Mouse (Mus musculus) brown adipose tissue, adult 24 weeks (tissue): Measurements from ENCODE around the gene Gm12117. TPM values are rescaled to one million over a fixed set of nuclear protein-coding genes. Genes with fewer than 3 reads are reported as not detected.

Experiments
- H3K27ac ChIP-seq: fragments of 200-500 bp; replicated peaks from 2 replicates; pipeline ENCODE4 v1.5.1; 2012; ENCODE audit warnings: low read depth, mild to moderate bottlenecking, low read length
- H3K4me1 ChIP-seq: fragments of 200-500 bp; 2 replicates; pipeline ENCODE4 v1.6.1; 2012; ENCODE audit warnings: low read length, mixed read lengths; ENCODE audit not compliant: control insufficient read depth, insufficient read depth, insufficient read length
- H3K4me3 ChIP-seq: fragments of 200-500 bp; 2 replicates; pipeline ENCODE4 v1.5.1; 2012; ENCODE audit warnings: low read depth, mild to moderate bottlenecking, low read length, moderate library complexity; ENCODE audit not compliant: insufficient read depth
- polyA plus RNA-seq: library from polyadenylated mRNA; stranded (reverse); fragments of >200 nt; gene quantifications from 2 replicates; pipeline ENCODE4 v1.2.4, GENCODE M21; 2012; ENCODE audit not compliant: missing spikeins, insufficient read depth, insufficient read length

Gm12117 gene
- polyA plus RNA-seq = not detected in 2 replicates

DNA sequence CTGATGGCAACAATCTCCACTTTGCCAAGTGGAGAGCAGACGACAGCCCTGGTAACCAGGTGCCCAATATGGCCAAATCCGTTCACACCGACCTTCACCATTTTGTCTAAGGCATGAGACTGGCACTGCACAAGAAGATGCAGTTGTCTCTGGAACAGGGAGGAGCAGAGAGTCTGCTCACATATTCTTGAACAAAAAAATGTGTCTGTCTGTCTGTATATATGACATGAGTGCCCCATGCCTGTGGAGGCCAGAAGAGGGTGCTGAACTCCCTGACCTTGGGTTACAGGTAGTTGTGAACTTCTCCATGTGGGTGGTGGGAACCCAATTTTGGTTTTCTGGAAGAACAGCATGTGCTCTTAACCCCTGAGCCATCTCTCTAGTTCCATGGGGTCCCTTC, at the start of gene Gm12117:
Gene Gm12117 (minus strand): TSS at position 101 of the 400 bp plus-strand sequence.
- Histone ChIP-seq H3K27ac (no peak within 1 kb of the TSS), H3K4me3 (no peak within 1 kb of the TSS), H3K4me1 (no peaks in the 10 kb centered on the region)

DNA sequence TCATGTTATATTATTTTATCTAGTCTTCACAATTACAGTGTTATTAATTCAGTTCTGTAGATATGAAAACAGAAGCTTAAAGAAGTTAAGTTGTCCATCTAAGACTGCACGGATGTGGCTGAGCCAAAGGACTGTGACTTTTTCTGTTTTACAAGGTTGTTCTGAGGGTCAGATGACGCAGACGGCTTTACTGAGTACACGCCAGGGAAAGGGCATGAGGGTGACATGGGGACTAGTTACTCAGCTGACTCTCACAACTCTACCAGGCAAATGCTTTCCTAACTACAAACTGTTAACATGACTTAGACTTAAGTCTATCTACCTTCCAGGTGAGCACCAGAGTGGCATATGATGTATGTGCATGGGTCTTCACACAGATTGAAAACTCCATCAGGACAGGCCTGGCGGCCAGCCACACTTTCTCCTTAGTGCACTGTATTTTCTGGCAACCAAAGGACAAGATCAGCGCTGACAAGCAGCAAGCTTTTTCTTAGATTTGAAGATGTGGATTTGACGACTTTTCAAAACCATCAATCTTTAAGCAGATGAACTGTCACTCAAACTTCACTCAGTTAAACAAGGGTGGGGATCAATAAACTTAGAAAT, 42.6 kb upstream of the Gm12117 start:
- H3K27ac ChIP-seq = no peak overlapping the region
- no peaks in the 10 kb centered on the region for H3K4me1 ChIP-seq
- no peak overlapping the region for H3K4me3 ChIP-seq

DNA sequence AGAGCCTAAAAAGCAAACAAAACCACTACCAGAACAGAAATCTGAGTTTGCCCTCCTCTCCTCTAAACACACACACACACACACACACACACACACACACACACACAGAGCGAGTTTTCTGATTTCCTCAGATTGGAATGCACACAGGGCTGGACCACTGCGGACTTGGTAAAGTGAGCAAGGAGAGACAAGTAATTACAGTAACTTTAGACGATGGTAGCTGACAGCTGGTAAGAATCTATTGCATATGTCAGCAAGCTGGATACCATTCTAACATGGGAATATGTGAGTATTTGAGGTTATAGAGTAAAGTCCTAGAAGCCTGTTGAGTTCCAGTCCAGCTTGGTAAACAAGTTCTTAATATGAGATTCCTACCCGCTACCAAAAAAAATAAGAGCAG, 33.0 kb upstream of the Gm12117 start:
- Histone ChIP-seq H3K4me3 (no peak overlapping the region), H3K4me1 (no peaks in the 10 kb centered on the region), H3K27ac (no peak overlapping the region)

DNA sequence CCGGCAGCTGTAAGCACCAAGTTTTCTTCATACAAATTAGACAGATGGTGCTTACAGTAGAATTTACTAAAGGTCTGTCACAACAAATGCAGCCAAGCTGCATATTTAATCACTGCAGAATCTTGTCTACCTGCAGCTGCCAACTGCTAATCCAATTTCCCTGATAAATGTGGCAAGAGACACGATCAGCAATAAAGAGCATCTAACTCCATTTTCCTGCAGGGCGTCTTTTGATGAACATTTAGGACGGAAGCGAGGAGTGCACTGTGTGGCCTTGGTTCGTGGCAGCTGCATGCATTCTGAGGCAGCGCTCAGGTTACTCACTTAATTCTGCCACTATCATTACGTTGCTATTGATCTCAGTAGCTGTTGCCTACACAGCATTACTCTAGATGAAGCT, 24.3 kb upstream of the Gm12117 start:
- Histone ChIP-seq H3K4me3 (no peak overlapping the region), H3K27ac (no peak overlapping the region), H3K4me1 (no peaks in the 10 kb centered on the region)

DNA sequence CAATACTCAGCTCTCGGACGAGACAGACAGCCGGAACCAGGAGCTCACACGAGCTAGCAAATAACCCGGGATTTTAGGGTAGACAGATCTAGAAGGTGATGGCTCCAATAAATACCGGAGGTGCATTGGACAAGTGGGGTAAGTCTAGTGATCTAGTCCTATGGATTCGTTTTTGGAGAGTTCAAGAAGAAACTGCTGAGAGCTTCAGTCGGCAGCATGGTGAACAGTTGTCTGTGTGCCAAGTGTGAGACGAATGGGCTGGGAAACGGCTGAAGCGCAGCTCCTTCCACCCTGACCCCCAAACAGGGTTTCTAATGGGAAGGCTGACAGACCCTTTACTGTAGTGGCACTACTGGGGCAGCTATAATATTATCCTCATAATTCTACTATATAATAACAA, 22.8 kb upstream of the Gm12117 start:
- Histone ChIP-seq H3K27ac (no peak overlapping the region), H3K4me1 (no peaks in the 10 kb centered on the region), H3K4me3 (no peak overlapping the region)

DNA sequence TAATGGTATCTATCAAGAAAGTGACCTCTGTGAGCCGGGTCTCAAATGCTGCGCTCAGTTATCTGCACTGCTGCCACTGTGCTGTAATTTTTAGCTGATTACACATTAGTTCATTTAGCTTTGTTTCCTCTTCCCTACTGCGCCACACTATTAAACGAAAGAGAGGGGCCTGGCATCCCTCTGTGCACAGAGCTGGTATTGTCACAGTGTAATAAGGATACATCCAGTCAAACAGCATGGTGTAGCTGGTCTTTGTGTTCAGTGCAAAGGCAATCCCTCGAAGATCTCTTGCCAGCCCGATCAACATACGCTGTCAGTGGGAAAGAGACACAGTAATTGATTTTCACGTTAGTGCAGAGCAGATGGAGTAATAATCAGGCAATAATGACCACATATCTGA, 20.6 kb upstream of the Gm12117 start:
- H3K4me3 ChIP-seq = no peak overlapping the region
- H3K4me1 ChIP-seq = no peaks in the 10 kb centered on the region
- no peak overlapping the region for H3K27ac ChIP-seq

DNA sequence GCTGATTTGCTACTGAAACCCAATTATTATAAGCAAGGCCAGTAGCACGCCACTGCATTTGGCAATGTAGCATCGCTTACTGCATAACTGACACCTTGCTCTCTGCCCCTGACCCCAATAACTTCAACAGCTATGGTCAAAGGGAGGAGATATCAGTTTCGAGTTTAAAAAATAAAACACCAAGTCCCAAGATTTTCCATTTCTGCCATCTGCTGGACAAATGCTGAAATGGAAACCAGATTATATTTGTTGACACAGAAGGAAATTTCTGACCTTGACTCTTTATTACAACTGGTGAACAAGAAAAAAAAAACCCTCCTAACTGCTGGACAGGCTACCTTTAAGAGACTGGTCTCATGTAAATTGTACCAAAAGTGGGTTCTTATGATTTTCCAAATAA, 18.9 kb upstream of the Gm12117 start:
- no peak overlapping the region for H3K4me3 ChIP-seq
- H3K27ac ChIP-seq = no peak overlapping the region
- no peaks in the 10 kb centered on the region for H3K4me1 ChIP-seq

DNA sequence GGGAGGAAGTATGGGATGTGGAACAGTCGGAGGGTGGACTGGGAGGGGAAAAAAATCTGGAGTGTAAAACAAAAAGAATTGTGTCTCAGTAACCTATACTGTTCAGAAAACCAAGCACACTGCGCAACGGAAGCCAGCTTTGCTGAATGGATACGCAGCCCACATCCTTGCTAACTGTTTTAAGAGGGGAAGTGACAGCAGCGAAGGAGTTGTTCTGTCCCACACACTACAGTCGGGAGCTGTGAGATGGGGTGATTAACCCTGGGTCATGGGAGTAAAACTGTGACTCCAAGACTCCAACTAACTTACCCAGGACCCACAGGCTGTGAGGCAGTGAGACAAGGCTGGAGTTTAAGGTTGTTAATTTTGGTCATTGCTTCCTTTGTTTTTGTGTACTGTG, 17.5 kb upstream of the Gm12117 start:
- no peak overlapping the region for H3K27ac ChIP-seq
- no peaks in the 10 kb centered on the region for H3K4me1 ChIP-seq
- H3K4me3 ChIP-seq = no peak overlapping the region

DNA sequence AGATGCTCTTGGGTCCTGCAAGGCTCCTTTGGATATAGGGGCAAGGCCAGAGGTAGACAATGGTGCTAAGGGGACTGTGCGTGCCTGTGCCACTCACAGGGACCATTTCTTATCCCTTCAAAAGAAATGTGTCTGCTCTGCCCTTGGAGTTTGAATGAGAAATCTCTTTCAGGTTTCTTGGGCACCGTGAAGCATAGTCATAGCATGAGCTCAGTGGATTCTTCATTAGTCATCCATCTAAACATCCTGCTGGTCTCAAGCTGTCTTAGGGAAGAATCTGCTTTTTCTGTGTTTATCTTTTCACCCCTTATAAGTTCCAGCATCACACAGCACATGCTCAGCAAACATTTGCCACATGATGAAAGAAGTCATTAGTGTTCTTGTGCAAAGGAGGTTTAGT, 2.0 kb upstream of the Gm12117 start:
- no peak overlapping the region for H3K4me3 ChIP-seq
- no peaks in the 10 kb centered on the region for H3K4me1 ChIP-seq
- no peak overlapping the region for H3K27ac ChIP-seq

DNA sequence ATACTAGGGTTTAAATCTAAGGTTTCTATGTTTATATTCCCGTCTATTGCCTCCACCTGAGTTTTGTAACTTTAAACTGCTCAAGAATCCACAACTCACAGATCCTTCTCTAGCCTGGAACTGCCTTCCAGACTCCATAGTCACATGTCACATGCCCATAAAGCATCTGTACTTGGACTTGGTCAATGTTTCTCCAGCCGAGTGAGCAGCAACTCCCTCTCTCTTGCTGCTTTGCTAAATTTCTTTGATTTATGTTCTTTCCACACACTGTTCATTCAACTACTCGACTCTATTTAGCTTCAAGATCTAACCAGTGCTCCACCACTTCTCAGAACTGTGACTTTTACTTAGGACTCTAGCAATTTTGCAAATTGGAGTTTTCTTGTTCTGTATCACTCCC, 1.7 kb downstream of the Gm12117 start:
- Histone ChIP-seq H3K4me3 (no peak overlapping the region), H3K27ac (no peak overlapping the region), H3K4me1 (no peaks in the 10 kb centered on the region)

DNA sequence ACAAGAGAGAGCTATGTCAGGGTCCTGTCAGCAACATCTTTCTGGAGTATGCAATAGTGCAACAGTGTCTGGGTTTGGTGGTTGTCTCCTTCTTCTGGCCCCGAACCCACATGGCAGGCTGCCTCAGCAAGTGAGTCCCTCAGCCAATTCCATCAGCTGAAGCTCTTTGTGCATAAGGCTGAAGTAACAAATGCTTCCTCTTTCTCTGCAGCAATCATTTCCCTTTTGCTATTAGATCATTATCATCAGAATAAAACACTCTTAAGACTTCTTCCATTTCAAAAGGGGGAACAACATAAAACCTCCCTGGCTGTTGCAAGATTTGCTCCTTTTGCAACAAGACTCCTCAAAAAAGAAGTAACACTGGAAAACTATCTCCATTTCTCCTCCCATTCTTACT, 2.2 kb downstream of the Gm12117 start:
- no peak overlapping the region for H3K4me3 ChIP-seq
- H3K27ac ChIP-seq = no peak overlapping the region
- H3K4me1 ChIP-seq = no peaks in the 10 kb centered on the region

DNA sequence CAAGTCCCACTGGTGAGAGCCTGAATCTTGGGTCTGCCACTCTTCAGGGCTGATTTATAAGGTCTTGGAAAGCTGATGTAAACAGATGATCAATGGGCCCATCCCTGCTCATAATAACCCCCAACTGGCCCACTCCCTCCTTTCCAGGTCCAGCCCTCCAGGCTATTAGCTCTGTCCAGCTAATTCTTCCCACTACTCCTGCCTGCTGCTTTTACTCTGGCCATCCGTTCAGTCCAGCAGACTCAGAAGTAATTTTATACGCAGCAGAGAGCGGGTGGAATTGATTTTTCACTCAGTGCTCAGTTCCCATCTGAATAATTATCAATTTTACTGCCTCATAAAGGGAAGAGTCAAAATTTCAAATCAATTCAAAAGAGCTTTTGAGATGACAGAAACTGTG, 36.2 kb downstream of the Gm12117 start:
- H3K4me3 ChIP-seq = no peak overlapping the region
- no peaks in the 10 kb centered on the region for H3K4me1 ChIP-seq
- no peak overlapping the region for H3K27ac ChIP-seq

DNA sequence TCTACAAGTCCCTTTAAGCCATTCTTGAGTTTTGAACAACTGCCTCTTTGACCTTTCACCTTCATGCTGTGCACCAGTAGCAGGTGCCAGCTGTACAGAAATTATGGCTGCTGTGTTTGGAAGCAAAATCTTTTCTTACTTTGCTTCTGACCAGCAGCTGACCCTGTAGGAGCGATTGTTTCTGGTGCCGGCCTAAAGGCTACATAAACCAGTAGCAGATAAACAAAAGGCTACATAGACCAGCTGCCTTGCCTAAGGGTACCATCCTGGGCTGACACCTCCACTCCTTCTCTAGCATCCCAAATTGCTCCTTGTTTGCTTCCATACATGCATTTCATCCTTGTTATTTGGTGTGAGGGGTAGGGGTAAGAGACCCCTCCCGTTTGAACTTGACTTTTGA, 42.4 kb downstream of the Gm12117 start:
- H3K4me1 ChIP-seq = no peaks in the 10 kb centered on the region
- H3K27ac ChIP-seq = no peak overlapping the region
- H3K4me3 ChIP-seq = no peak overlapping the region

DNA sequence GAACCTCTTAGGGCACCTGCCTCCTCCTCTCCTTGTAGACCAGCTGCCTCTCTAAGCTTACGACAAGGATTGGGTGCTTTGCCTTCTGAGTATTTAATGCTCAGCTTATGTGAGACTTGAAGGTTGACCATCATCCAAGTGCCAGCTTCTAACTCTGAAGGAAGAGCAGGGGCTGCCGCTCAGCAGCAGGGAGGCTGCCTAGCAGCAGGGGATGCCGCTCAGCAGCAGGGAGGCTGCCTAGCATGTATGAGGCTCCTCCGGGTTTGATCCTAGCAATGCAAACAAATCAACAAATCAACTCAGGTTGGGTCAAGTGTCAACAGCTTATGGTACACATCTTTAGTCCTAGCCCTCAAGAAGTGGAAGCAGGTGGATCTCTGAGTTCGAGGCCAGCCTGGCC, 44.5 kb downstream of the Gm12117 start:
- Histone ChIP-seq H3K4me3 (no peak overlapping the region), H3K4me1 (no peaks in the 10 kb centered on the region), H3K27ac (no peak overlapping the region)

DNA sequence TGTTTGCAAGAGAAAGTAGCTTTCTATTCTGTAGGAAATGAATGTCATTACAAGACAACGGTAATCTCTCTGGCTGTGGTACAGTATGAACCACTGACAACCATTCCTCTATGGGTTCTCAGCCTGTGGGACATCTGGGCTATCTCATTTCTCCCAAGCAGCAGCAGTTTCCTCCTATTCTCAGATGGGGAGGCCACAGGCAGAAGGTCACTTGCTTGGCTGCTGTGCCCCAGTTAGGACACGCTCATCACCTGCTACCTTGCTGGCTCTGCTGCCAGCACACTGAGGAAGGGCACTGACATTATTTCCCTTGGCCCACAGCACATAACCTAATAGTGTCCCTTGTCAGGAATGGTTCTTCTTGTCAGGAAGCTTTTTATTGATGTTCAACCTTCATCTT, 48.4 kb downstream of the Gm12117 start:
- H3K4me1 ChIP-seq = no peaks in the 10 kb centered on the region

DNA sequence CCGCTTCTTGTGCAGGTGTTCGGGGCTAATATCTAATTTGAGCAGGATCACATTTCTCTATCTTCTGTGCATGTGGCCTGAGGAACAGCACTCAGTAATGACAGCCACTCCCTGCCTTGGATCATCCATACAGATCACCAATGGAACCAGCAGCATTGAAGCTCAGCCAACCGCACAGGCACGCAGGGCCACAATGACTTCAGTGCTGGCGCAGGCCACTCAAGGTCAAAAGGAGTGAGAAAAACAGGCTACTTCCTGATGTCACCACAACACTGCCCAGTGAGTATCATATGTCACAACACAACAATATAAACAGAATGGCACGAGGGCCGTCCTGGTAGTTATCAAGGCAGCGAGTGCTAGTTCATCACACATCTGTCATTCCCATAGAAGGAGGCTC, 50.0 kb downstream of the Gm12117 start:
- Histone ChIP-seq H3K4me1 (no peaks in the 10 kb centered on the region), H3K27ac (no peak overlapping the region), H3K4me3 (no peak overlapping the region)

More for the DNA sequence above, 48.4 kb downstream of the Gm12117 start:
- no peak overlapping the region for H3K27ac ChIP-seq
- H3K4me3 ChIP-seq = no peak overlapping the region
